Mouse (Mus musculus) naive thymus-derived CD4-positive, alpha-beta T cell, adult 2 months (primary cell): ENCODE results near the gene Cherp.

Source experiments
- DNase-seq: peaks from one replicate; pipeline ENCODE4 v3.0.0-alpha.2; 2011; ENCODE audit warnings: low read depth

Gene Cherp

GRCm38 (mm10) chr8:72470684-72471083 lies 4.3 kb downstream of the Cherp start:
- DNase-seq, result no peak

- DNase-seq, result no peak
Measured at GRCm38 (mm10) chr8:72469984-72470383, 5.0 kb downstream of the Cherp start.

GRCm38 (mm10) chr8:72469243-72469642 lies 5.8 kb downstream of the Cherp start:
- no peak for DNase-seq

- no peak for DNase-seq
Measured at GRCm38 (mm10) chr8:72464211-72464610, 10.8 kb downstream of the Cherp start.

- DNase-seq, result no peak
Measured at GRCm38 (mm10) chr8:72459881-72460533, 15.0 kb downstream of the Cherp start.

- DNase-seq, result no peak
Measured at GRCm38 (mm10) chr8:72458457-72458856, 16.6 kb downstream of the Cherp start.

GRCm38 (mm10) chr8:72457806-72458205 lies 17.2 kb downstream of the Cherp start:
- no peak for DNase-seq

- no peak for DNase-seq
Measured at GRCm38 (mm10) chr8:72455317-72455716, 19.7 kb downstream of the Cherp start.

GRCm38 (mm10) chr8:72453904-72454303 lies 21.1 kb downstream of the Cherp start:
- DNase-seq, result no peak

GRCm38 (mm10) chr8:72451516-72451915 lies 23.5 kb downstream of the Cherp start:
- DNase-seq, result no peak

- no peak for DNase-seq
Measured at GRCm38 (mm10) chr8:72445071-72445470, 30.0 kb downstream of the Cherp start.

- DNase-seq, result no peak
Measured at GRCm38 (mm10) chr8:72443994-72444350, 31.1 kb downstream of the Cherp start.

- peak; percentile 97 for DNase-seq
Measured at GRCm38 (mm10) chr8:72443338-72443993, 31.6 kb downstream of the Cherp start, which contains the start of the genes Calr3 and 1700030K09Rik. TSS of gene Calr3 (minus strand) at chr8:72443870. TSS of gene 1700030K09Rik (plus strand) at chr8:72443880.

- no peak for DNase-seq
Measured at GRCm38 (mm10) chr8:72438248-72439015, 36.6 kb downstream of the Cherp start.

- no peak for DNase-seq
Measured at GRCm38 (mm10) chr8:72434952-72435351, 40.1 kb downstream of the Cherp start.

- peak; percentile 78 for DNase-seq
Measured at GRCm38 (mm10) chr8:72429676-72430075, 45.4 kb downstream of the Cherp start.

- DNase-seq, result peak; percentile 41
Measured at GRCm38 (mm10) chr8:72422926-72423325, 52.1 kb downstream of the Cherp start.

GRCm38 (mm10) chr8:72421362-72422335 lies 53.4 kb downstream of the Cherp start, which contains the start of gene Eps15l1:
TSS of gene Eps15l1 (minus strand) at chr8:72421460.
- peak; percentile 100 for DNase-seq

- DNase-seq, result peak; percentile 56
Measured at GRCm38 (mm10) chr8:72420571-72421361, 54.3 kb downstream of the Cherp start.

GRCm38 (mm10) chr8:72418073-72418472 lies 57.0 kb downstream of the Cherp start:
- no peak for DNase-seq

- DNase-seq, result no peak
Measured at GRCm38 (mm10) chr8:72415252-72415651, 59.8 kb downstream of the Cherp start.
